Comparison of ENCODE assay signal across 9 mouse cellular contexts in genomic region chr10:13565080-13565448, GRCm38 (mm10). TPM values are rescaled to one million over a fixed set of nuclear protein-coding genes. Genes with fewer than 3 reads are reported as not detected.
A peak's percentile ranks its signal among the peaks of the same experiment; 100 is the strongest.
DNase-seq lines count a peak whose midpoint lies in the region; ATAC-seq and TF ChIP-seq lines count a peak whose summit lies in the region.
"Had no signal": no experiment of that assay in that cellular context is flagged by ENCODE, and none has a peak within 500 bp of the region (broad histone marks: within the 10 kb centered on the region; RNA-seq: fewer than 3 reads in every experiment).

No protein-coding gene starts in this region.

- H3K9me3 ChIP-seq in lung, postnatal 0 days (ENCODE audit: low read length), result no peaks in the 10 kb centered on the region
- H3K9me3 ChIP-seq in liver, embryonic 16.5 days (replicated peaks; ENCODE audit: control insufficient read depth, low read length), result no peaks in the 10 kb centered on the region

- DNase-seq in gastrocnemius, adult 2 months, result no peak
- DNase-seq in gastrocnemius, adult 18-20 months (ENCODE audit: low spot score), result no peak
- no peak for DNase-seq in lung, postnatal 0 days (ENCODE audit: low spot score)
- DNase-seq in lung, adult 18-20 months, result no peak
- no peak for DNase-seq in urinary bladder, postnatal 36 days (ENCODE audit: low spot score in 2 of 2)
- DNase-seq in adrenal gland, postnatal 14 days, result no peak
- no peak for DNase-seq in cerebellum, postnatal 4 days (ENCODE audit: low spot score in 2 of 2)

- no peaks in the 10 kb centered on the region; the same call in 1 of the 2 replicates for H3K36me3 ChIP-seq in lung, postnatal 0 days (ENCODE audit: insufficient read depth, low read length)
- peaks cover 9% of the 10 kb centered on the region; the same call in 1 of the 2 replicates for H3K36me3 ChIP-seq in liver, embryonic 16.5 days (ENCODE audit: control insufficient read depth, insufficient read depth)

- no peak for TF ChIP-seq EP300 in lung, postnatal 0 days (IDR thresholded peaks at IDR 0.05)

- H3K27me3 ChIP-seq in lung, postnatal 0 days (replicated peaks; ENCODE audit: insufficient read depth, low read length), result no peaks in the 10 kb centered on the region
- no peaks in the 10 kb centered on the region for H3K27me3 ChIP-seq in liver, embryonic 16.5 days (ENCODE audit: control insufficient read depth, insufficient read depth, low read depth, low read length)
- H3K27me3 ChIP-seq: Patski had no signal

- no peak for TF ChIP-seq CTCF in gastrocnemius, adult 2 months (IDR thresholded peaks at IDR 0.05)
- TF ChIP-seq CTCF in lung, postnatal 0 days (IDR thresholded peaks at IDR 0.05), result no peak

- H3K4me3 ChIP-seq in gastrocnemius, adult 2 months, result peak overlapping the region; percentile 66
- H3K4me3 ChIP-seq in lung, postnatal 0 days (ENCODE audit: low read depth, low read length), result no peak overlapping the region
- H3K4me3 ChIP-seq in liver, embryonic 16.5 days (ENCODE audit: low read depth, low read length), result no peak overlapping the region

- H3K4me2 ChIP-seq in lung, postnatal 0 days (replicated peaks; ENCODE audit: low read depth, low read length), result peak overlapping the region; percentile 25; the same call in 1 of the 2 replicates
- peak overlapping the region; percentile 15; the same call in 1 of the 2 replicates for H3K4me2 ChIP-seq in liver, embryonic 16.5 days (ENCODE audit: low read depth, low read length)

- 0 out of 2 replicates have a peak overlapping the region, but pooled peaks have one; percentile 12 for H3K27ac ChIP-seq in gastrocnemius, adult 2 months
- H3K27ac ChIP-seq in lung, postnatal 0 days (ENCODE audit: low read length), result no peak overlapping the region
- no peak overlapping the region for H3K27ac ChIP-seq in liver, embryonic 16.5 days (ENCODE audit: low read length)

- intact Hi-C loops in gastrocnemius, adult 2 months (cut with DNase I), result loop anchor here (2.0 kb wide), 2 partner anchors 756 to 826 kb away; no protein-coding TSS in a partner anchor

- ATAC-seq in lung, postnatal 0 days, result no peak
- ATAC-seq in liver, embryonic 16.5 days (ENCODE audit: low read depth), result no peak
- ATAC-seq: Patski had no signal

- no peak overlapping the region for H3K9ac ChIP-seq in lung, postnatal 0 days (replicated peaks; ENCODE audit: low read depth)
- no peak overlapping the region for H3K9ac ChIP-seq in liver, embryonic 16.5 days (ENCODE audit: low read depth, low read length)

- no peaks in the 10 kb centered on the region for H3K4me1 ChIP-seq in lung, postnatal 0 days (ENCODE audit: insufficient read depth, low read depth, low read length)
- H3K4me1 ChIP-seq in liver, embryonic 16.5 days (ENCODE audit: control insufficient read depth, low read depth, low read length), result no peaks in the 10 kb centered on the region

- 40% methylated on average over 8 of the region's 8 CpGs for WGBS in lung, postnatal 0 days
- 46% methylated on average over 8 of the region's 8 CpGs for WGBS in liver, embryonic 16.5 days (ENCODE audit: insufficient replicate concordance)

RNA-seq across cellular contexts. Expression of gene Pex3, which starts 12.1 kb away (rescaled TPM):
- 10 to 100 TPM in 1 of 2 experiments, 1 to 10 TPM in 1; 8.7 to 10.2 TPM for total RNA-seq in gastrocnemius, adult 2 months (2021)
- 10 to 100 TPM; 10.3 to 10.6 TPM for total RNA-seq in gastrocnemius, adult 18-20 months (2021)
- polyA plus RNA-seq in lung, postnatal 0 days (2015; fragmentation: Nextera tagmentation; extraction: Ambion mirVana), result 24.3 and 26.9 TPM in 2 replicates
- 9.5 and 9.8 TPM in 2 replicates for polyA plus RNA-seq in liver, embryonic 16.5 days (2015; fragmentation: Nextera tagmentation; extraction: Ambion mirVana)
- total RNA-seq in adrenal gland, postnatal 14 days (2021), result 50.8 and 51.9 TPM in 2 replicates

RNA-seq across cellular contexts. Expression of gene Adat2, which starts 12.4 kb away (rescaled TPM):
- total RNA-seq in gastrocnemius, adult 2 months (2021), result 1 to 10 TPM; 2.9 to 3.3 TPM
- total RNA-seq in gastrocnemius, adult 18-20 months (2021), result 1 to 10 TPM; 2.5 to 3.4 TPM
- 2.9 and 3.4 TPM in 2 replicates for polyA plus RNA-seq in lung, postnatal 0 days (2015; fragmentation: Nextera tagmentation; extraction: Ambion mirVana)
- 1.7 and 1.8 TPM in 2 replicates for polyA plus RNA-seq in liver, embryonic 16.5 days (2015; fragmentation: Nextera tagmentation; extraction: Ambion mirVana)
- total RNA-seq in adrenal gland, postnatal 14 days (2021), result 4.2 and 4.5 TPM in 2 replicates
